Mouse (Mus musculus) frontal cortex, adult (tissue): ENCODE measurements around the gene Adgrg6.
A peak's percentile ranks its signal among the peaks of the same experiment; 100 is the strongest.

Experiments used
- ATAC-seq: cut with Nextera tagmentation; 2 replicates; pipeline ENCODE4 v1.9.2; 2017; ENCODE audit warnings: mild to moderate bottlenecking, moderate library complexity, mixed read lengths; ENCODE audit not compliant: low TSS enrichment

The Adgrg6 gene

GRCm38 (mm10) chr10:14491838-14492237, 53.6 kb downstream of the Adgrg6 start:
- ATAC-seq: peak; percentile 62; the same call in 1 of the 2 replicates

GRCm38 (mm10) chr10:14483257-14483656, 62.2 kb downstream of the Adgrg6 start:
- ATAC-seq: no peak

- ATAC-seq: peak; percentile 92
Observed at GRCm38 (mm10) chr10:14482483-14482882, 63.0 kb downstream of the Adgrg6 start.

GRCm38 (mm10) chr10:14480928-14481327, 64.5 kb downstream of the Adgrg6 start:
- ATAC-seq: peak; percentile 96

- no peak for ATAC-seq
Observed at GRCm38 (mm10) chr10:14476393-14476792, 69.1 kb downstream of the Adgrg6 start.

- ATAC-seq: no peak
Observed at GRCm38 (mm10) chr10:14475641-14476040, 69.8 kb downstream of the Adgrg6 start.

GRCm38 (mm10) chr10:14474541-14475305, 70.7 kb downstream of the Adgrg6 start:
- ATAC-seq: no peak

- no peak for ATAC-seq
Observed at GRCm38 (mm10) chr10:14471039-14471550, 74.4 kb downstream of the Adgrg6 start.

GRCm38 (mm10) chr10:14468623-14469022, 76.8 kb downstream of the Adgrg6 start:
- ATAC-seq: no peak

- no peak; the same call in 1 of the 2 replicates for ATAC-seq
Observed at GRCm38 (mm10) chr10:14463796-14464511, 81.5 kb downstream of the Adgrg6 start.

- no peak for ATAC-seq
Observed at GRCm38 (mm10) chr10:14460933-14461514, 84.4 kb downstream of the Adgrg6 start.

- no peak for ATAC-seq
Observed at GRCm38 (mm10) chr10:14460252-14460932, 85.1 kb downstream of the Adgrg6 start.

- no peak for ATAC-seq
Observed at GRCm38 (mm10) chr10:14459819-14460218, 85.6 kb downstream of the Adgrg6 start.

GRCm38 (mm10) chr10:14459330-14459729, 86.1 kb downstream of the Adgrg6 start:
- no peak for ATAC-seq

GRCm38 (mm10) chr10:14454481-14454880, 91.0 kb downstream of the Adgrg6 start:
- ATAC-seq: no peak

GRCm38 (mm10) chr10:14451811-14452210, 93.6 kb downstream of the Adgrg6 start:
- peak; percentile 97 for ATAC-seq

- ATAC-seq: no peak
Observed at GRCm38 (mm10) chr10:14450073-14450472, 95.4 kb downstream of the Adgrg6 start.

- ATAC-seq: no peak
Observed at GRCm38 (mm10) chr10:14445590-14446291, 99.7 kb downstream of the Adgrg6 start.

GRCm38 (mm10) chr10:14440860-14441579, 104.4 kb downstream of the Adgrg6 start:
- no peak for ATAC-seq

GRCm38 (mm10) chr10:14404070-14404469, 141.4 kb downstream of the Adgrg6 start:
- peak; percentile 64 for ATAC-seq

- no peak for ATAC-seq
Observed at GRCm38 (mm10) chr10:14401744-14402143, 143.7 kb downstream of the Adgrg6 start.
